Mouse (Mus musculus): ENCODE results near the gene Amd1. TPM values are rescaled to one million over a fixed set of nuclear protein-coding genes. Genes with fewer than 3 reads are reported as not detected.

Amd1 gene
- 12.8 and 18.4 TPM in 2 replicates for polyA plus RNA-seq (2012; rRNA removed)

DNA sequence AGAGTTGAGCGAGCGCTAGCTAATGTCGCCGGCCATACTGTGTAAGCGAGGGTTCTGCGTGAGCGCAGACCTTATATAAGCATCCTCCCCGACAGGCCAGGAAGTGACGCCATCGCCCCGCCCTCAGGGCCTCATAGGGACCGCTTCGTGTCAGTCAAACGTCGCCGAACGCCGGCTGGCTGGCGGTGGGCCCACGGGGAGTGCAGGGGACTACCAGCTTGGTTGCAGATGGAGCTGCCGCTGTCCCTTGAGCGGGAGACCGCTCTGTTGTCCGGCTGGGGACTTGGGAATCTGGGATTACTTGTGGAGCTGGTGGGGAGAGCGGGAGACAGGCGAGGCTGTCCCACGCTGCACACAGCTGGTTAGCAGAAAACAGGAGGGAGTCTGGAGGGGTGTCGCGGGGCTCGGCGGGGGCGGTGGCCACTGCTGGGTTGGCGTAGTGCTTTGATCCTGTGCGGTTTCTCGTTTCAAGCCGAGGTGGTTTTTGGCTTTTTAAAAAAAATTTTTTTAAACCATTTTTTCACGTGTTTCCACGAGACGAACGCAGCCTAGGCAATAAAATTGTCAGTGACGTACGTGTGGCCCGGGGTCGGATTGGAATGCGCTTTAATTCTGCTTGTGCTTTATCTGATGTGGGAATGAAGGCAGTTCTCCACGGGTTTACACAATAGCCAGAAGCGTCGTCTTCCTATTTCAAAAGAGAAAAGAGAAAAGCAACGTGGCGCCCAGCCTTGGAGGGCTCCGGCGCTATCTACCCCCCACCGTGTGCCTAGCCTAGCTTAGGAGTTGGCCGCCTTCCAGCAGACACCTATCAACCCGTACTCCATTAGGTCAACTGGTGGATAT lies at the start of gene Amd1:
Gene Amd1, minus strand, starts transcription at position 47 of the 846 bp plus-strand sequence.
- peak; percentile 100 for DNase-seq
- Histone ChIP-seq H3K27ac (ENCODE audit: insufficient read depth, low read depth, low read length) (peak within 1 kb of the TSS; percentile 71; the same call in 1 of the 2 replicates), H3K36me3 (ENCODE audit: control insufficient read depth, insufficient read depth, low read length) (no peaks in the 10 kb centered on the region), H3K27me3 (replicated peaks; ENCODE audit: control insufficient read depth, insufficient read depth, low read length) (no peaks in the 10 kb centered on the region), H3K4me3 (ENCODE audit: insufficient read depth, low read depth, low read length) (peak within 1 kb of the TSS; percentile 96), H3K4me1 (ENCODE audit: control insufficient read depth, insufficient read depth, low read length) (no peaks in the 10 kb centered on the region; the same call in 1 of the 2 replicates)
- TF ChIP-seq CTCF (conservative IDR thresholded peaks at IDR 0.05; ENCODE audit: insufficient read depth, insufficient read length, low read depth, low read length) (no peak), POLR2A (IDR thresholded peaks at IDR 0.05; ENCODE audit: low read depth, low read length) (peak; percentile 92)
- WGBS, result under 1% methylated on average over 55 of the region's 55 CpGs

DNA sequence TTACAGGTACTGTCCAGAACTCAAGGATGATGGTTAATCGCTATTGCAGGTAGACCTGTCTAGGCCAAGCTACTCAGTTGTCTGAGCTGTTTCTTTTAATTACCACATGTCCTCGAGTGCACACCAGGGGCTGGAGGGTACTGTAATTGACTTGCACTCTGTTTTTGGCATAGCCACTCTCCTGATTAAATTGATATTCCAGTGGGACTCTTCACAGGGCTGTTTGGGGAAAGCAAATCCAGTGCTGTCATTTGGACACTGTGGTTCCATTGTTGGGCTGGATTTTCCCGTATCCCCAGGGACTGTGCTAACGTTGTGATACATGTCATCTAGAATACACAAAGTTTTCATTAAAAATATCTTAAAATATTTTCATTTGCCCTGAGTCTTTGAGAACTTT lies 49.2 kb upstream of the Amd1 start:
- Histone ChIP-seq H3K27me3 (replicated peaks; ENCODE audit: control insufficient read depth, insufficient read depth, low read length) (no peaks in the 10 kb centered on the region), H3K4me3 (ENCODE audit: insufficient read depth, low read depth, low read length) (no peak overlapping the region), H3K4me1 (ENCODE audit: control insufficient read depth, insufficient read depth, low read length) (no peaks in the 10 kb centered on the region), H3K36me3 (ENCODE audit: control insufficient read depth, insufficient read depth, low read length) (no peaks in the 10 kb centered on the region), H3K27ac (ENCODE audit: insufficient read depth, low read depth, low read length) (no peak overlapping the region)
- no peak for TF ChIP-seq CTCF (conservative IDR thresholded peaks at IDR 0.05; ENCODE audit: insufficient read depth, insufficient read length, low read depth, low read length)
- TF ChIP-seq POLR2A (IDR thresholded peaks at IDR 0.05; ENCODE audit: low read depth, low read length), result no peak
- no peak for DNase-seq
- WGBS, result 69% methylated on average over 4 of the region's 4 CpGs

DNA sequence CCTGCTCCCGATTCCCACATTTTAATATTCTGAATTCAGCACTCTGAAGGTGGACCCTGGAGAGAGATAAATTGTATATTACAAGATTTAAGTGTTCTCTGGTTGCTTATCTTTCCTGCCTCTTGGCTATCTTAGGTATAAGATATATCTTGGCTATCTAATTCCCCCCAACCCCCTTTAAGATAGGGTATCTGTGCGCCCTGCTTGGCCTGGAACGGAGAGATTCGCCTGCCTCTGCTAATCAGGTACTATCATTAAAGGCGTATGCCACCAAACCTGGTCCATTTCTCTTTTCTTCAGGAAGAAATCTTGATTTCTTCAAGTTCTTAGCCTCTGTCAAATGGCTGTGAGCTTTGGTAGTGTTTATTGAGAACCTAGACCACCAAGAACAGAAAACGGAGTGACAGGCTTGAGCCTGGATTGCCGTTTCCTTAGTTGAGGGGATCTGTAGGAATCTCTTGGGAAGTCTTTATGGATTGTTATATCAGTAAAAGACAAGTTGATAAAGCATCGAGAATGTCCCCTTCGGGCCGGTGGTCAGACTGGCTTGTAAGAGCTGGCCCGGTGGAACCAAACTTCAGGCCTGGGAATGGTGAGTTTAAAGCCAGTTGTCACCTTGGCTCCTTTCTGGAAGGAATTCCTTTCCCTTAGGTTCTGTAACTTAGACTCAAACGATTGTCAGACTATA lies 48.4 kb upstream of the Amd1 start:
- DNase-seq, result no peak
- H3K27me3 ChIP-seq (replicated peaks; ENCODE audit: control insufficient read depth, insufficient read depth, low read length), result no peaks in the 10 kb centered on the region
- TF ChIP-seq POLR2A (IDR thresholded peaks at IDR 0.05; ENCODE audit: low read depth, low read length) (no peak), CTCF (conservative IDR thresholded peaks at IDR 0.05; ENCODE audit: insufficient read depth, insufficient read length, low read depth, low read length) (no peak)
- peak overlapping the region; percentile 84 for H3K4me3 ChIP-seq (ENCODE audit: insufficient read depth, low read depth, low read length)
- no peak overlapping the region for H3K27ac ChIP-seq (ENCODE audit: insufficient read depth, low read depth, low read length)
- H3K36me3 ChIP-seq (ENCODE audit: control insufficient read depth, insufficient read depth, low read length), result no peaks in the 10 kb centered on the region
- H3K4me1 ChIP-seq (ENCODE audit: control insufficient read depth, insufficient read depth, low read length), result no peaks in the 10 kb centered on the region
- WGBS, result 57% methylated on average over 12 of the region's 12 CpGs

DNA sequence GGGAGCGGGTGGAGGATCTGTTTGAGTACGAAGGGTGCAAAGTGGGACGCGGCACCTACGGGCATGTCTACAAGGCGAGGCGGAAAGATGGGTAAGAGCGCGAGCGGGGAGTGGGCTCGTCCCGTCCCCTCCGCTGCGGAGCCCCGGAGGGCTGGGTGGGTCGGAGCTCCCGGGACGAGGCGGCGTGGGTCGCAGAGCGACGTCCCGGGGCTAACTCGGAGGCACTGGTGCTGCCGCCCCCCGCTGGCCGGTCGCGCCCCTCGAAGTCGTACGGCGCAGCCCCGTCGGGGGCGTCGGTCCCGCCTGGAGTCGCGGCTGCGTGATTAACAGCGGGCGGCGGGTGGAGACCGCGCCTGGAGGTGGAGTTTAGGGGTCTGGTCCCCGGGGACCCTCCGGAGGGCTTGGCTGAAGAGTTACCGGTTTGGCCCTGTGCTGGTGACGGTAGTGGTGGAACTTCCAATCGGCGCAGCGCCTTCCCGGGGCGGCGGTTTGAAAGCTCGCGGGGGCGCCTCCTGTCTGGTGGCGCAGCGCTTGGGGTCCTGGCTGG lies 47.7 kb upstream of the Amd1 start:
- peak; percentile 52 for DNase-seq
- under 1% methylated on average over 61 of the region's 62 CpGs for WGBS

DNA sequence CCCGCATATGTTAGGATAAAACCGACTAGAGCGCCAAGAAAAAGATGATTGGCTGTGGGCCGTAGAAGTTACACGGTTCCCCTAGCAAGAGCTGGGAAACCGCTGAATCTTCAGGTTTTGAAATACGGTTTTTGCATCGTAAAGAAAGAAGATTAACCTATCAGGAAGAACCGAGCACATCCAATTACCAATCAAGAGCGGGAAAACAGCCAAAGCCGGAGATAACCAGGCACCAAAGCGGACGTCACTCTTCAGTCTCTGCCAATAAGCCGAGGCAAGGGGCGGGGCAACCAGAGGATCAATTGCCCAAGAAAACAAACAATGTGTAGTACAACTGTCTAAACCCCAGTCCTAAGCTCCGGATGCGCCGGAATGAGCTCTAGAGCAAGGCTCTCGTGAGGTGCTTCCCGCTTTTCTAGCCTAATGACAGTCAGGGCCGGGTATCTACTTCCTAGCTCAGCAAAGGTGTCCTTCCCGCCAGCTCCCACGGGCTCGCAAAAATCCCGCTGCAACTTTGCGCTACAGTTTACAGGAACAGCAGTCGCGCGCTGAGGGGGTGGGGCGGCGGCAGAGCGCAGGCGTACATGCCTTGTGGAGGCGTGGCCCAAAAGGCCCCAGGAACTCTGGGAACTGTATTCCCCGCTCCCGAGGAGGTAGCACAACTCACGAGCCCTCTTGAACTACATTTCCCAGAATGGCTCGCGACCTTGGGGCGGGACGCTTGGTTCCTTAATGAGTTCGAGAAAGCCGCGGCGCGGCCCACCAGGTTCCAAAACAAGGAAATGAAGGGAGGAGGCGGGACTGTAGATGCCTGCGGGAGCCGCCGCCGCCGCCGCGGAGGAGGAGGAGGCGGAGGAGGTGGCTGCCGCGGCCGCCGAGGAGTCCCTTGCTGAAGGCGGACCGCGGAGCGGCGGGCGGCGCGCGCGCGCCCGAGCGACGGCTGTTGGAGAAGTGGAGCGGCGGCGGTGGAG lies 46.9 kb upstream of the Amd1 start:
- H3K4me1 ChIP-seq (ENCODE audit: control insufficient read depth, insufficient read depth, low read length), result no peaks in the 10 kb centered on the region
- no peaks in the 10 kb centered on the region for H3K27me3 ChIP-seq (replicated peaks; ENCODE audit: control insufficient read depth, insufficient read depth, low read length)
- DNase-seq, result peak; percentile 100
- WGBS, result under 1% methylated on average over 76 of the region's 76 CpGs
- peak overlapping the region; percentile 92 for H3K4me3 ChIP-seq (ENCODE audit: insufficient read depth, low read depth, low read length)
- H3K36me3 ChIP-seq (ENCODE audit: control insufficient read depth, insufficient read depth, low read length), result no peaks in the 10 kb centered on the region
- peak overlapping the region; percentile 95 for H3K27ac ChIP-seq (ENCODE audit: insufficient read depth, low read depth, low read length)
- TF ChIP-seq CTCF (conservative IDR thresholded peaks at IDR 0.05; ENCODE audit: insufficient read depth, insufficient read length, low read depth, low read length), result no peak
- TF ChIP-seq POLR2A (IDR thresholded peaks at IDR 0.05; ENCODE audit: low read depth, low read length), result peak; percentile 28

More for the DNA sequence above, 47.7 kb upstream of the Amd1 start:
- Histone ChIP-seq H3K4me3 (ENCODE audit: insufficient read depth, low read depth, low read length) (peak overlapping the region; percentile 84), H3K27ac (ENCODE audit: insufficient read depth, low read depth, low read length) (peak overlapping the region; percentile 27), H3K27me3 (replicated peaks; ENCODE audit: control insufficient read depth, insufficient read depth, low read length) (no peaks in the 10 kb centered on the region), H3K36me3 (ENCODE audit: control insufficient read depth, insufficient read depth, low read length) (no peaks in the 10 kb centered on the region), H3K4me1 (ENCODE audit: control insufficient read depth, insufficient read depth, low read length) (no peaks in the 10 kb centered on the region)
- TF ChIP-seq POLR2A (IDR thresholded peaks at IDR 0.05; ENCODE audit: low read depth, low read length) (no peak), CTCF (conservative IDR thresholded peaks at IDR 0.05; ENCODE audit: insufficient read depth, insufficient read length, low read depth, low read length) (0 out of 2 replicates have a peak, but pooled peaks have one; percentile 2)

DNA sequence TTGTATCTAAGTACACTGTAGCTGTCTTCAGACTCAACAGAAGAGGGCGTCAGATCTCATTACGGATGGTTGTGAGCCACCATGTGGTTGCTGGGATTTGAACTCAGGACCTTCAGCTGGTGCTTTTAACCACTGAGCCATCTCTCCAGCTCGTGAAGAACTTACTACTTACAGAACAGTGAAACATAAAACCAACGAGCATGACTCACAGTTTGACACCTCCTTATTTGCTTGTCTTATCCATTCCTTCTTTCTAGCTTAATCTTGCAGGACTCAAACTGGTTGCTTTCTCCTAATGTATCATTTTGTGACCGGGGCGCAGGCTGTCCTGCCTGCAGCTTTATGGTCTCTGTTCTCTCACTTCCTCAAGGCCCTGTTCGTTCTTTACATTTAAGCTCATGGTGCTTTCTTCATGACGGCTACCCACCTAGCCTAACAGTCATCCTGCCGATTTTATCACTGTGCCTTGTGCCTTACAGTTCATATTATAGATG lies 45.5 kb upstream of the Amd1 start:
- H3K4me3 ChIP-seq (ENCODE audit: insufficient read depth, low read depth, low read length), result no peak overlapping the region
- no peaks in the 10 kb centered on the region for H3K4me1 ChIP-seq (ENCODE audit: control insufficient read depth, insufficient read depth, low read length)
- H3K27me3 ChIP-seq (replicated peaks; ENCODE audit: control insufficient read depth, insufficient read depth, low read length), result no peaks in the 10 kb centered on the region
- H3K36me3 ChIP-seq (ENCODE audit: control insufficient read depth, insufficient read depth, low read length), result no peaks in the 10 kb centered on the region
- no peak overlapping the region for H3K27ac ChIP-seq (ENCODE audit: insufficient read depth, low read depth, low read length)
- no peak for DNase-seq
- 66% methylated on average over 9 of the region's 9 CpGs for WGBS
- TF ChIP-seq CTCF (conservative IDR thresholded peaks at IDR 0.05; ENCODE audit: insufficient read depth, insufficient read length, low read depth, low read length) (no peak), POLR2A (IDR thresholded peaks at IDR 0.05; ENCODE audit: low read depth, low read length) (no peak)
